Mouse (Mus musculus): ENCODE results near the gene Got1.
A peak's percentile ranks its signal among the peaks of the same experiment; 100 is the strongest.

Gene Got1

DNA sequence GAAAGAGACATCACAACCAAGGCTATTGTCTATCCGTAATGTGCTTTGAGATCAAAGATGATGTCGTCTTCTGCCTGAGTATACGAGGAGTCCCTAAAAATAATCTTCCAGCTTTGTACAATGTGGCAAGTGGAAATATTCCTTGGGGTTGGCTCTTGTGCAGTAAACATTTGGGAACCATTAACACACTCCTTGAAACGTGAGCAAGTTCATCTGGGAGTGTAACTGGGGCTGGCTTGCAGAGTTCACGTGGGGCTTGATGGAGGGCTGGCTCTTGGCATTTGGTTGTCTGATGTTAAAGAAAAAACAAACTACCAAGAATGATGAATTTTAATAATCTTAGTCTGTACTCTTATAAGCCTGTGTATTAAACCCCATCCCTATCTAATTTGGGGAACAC, 45.0 kb downstream of the Got1 start:
- DNase-seq (ENCODE audit: low spot score), result no peak

DNA sequence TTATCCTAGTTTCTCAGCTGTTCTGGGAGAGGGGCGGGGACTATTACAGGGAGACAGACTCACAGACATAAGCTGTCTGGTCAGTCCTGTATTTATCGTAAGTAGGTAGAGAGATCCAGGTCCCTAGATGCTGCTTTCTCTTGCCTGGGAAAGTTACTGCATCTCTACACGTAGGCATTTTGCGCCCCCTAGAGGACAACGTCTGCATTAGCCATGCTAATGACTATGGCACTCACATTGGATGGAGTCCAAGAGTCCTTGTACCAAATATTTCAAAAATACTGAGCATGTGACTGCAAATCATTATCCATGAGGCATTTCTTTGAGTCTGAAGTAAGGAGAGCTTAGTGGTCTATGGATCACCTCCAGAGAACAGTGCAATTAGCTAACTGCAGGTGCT, 45.5 kb downstream of the Got1 start:
- peak; percentile 53 for DNase-seq (ENCODE audit: low spot score)

DNA sequence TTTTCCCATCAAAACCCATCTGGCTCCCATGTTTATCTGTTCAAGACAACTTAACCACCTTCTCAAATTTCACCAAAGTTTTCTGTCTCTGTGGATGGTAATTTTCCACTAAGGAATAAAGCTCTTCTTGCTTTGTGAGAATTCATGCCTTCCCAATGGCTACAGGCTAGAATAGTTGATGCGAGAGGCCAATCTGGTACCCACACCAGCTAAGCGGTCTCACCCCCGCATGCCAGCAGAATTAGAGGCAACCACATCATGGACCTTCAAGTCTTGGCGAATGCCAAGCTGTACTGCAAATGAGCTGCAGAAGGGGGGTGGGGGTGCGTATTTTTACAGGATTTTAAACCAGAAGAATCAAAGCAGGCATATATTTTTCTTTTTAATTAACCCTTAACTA, 47.0 kb downstream of the Got1 start:
- DNase-seq (ENCODE audit: low spot score), result no peak

DNA sequence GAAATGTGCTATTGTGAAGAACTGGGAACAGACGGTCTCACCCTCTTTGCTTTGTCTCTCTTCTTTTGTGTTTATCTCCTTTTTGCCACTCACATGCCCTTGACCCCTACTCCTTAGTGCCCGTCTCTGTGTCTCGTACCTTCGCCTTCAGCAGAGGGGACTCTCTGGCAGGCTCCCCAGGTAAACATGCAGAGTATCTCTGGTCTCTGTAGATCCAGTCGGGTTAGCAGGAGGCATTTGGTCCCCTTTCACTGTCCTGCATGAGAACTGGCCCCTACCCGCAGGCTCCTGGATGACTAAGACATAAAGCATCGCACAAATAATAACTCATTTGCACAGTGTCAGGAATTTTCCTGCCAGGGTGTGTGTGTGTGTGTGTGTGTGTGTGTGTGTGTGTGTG, 48.3 kb downstream of the Got1 start:
- DNase-seq (ENCODE audit: low spot score), result no peak

DNA sequence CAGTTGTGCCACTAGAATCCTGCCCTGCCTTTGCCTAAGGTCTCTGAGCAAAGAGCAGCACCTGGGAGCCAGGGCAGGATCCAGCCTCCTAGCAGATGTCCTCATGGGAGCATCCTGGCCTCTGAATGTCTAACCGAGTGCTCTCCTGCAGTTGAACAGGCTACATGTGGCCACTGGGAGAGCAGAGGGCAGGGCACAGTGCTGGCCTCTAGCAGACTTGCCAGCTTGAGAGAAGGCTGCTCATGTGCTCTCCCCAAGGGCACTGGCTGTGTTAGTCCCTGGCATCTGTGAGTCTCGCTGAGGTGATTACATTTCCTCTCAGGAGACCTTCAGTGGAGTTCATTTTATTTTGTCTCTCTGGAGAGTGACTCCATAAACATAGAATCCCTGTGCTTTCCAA, 48.8 kb downstream of the Got1 start:
- no peak for DNase-seq (ENCODE audit: low spot score)

DNA sequence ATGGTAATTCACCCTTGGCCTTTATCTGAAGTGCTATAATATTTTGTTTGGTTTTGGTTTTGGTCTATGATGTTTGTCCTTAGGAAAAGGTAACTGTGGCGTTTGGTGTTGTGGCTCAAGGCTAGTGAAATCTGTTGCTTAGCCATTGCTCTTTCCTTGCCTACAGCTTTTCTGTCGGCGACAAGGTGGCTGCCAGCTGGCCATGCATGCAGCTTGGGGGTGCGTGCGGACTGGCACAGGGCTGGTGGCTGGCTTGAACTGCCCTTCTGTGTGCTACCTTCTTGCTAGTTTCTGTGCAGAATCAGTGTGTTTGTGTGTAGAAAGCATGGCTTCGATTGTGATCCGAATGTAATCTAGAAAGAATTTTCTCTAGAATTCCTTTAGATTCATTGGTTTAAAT, 51.6 kb downstream of the Got1 start:
- no peak for DNase-seq (ENCODE audit: low spot score)

DNA sequence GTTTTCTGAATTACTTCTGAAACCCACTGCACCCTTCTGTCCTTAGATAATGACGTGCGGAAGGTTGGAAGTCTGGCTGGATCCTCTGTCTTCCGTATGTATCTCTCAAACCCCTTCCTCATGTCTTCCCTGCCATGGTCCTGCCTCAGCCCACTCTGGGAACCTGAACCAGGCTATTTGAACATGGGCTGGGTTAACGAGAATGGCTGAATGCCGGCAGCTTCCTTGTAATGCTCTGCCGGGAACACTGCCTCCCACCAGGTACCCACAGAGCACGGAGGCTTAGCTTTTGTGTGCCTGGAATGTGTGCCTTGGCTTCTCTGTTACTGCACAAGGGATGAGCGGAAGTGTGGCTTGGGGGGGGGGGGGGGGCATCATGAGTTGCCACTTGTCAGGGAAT, 52.1 kb downstream of the Got1 start:
- DNase-seq (ENCODE audit: low spot score), result no peak

DNA sequence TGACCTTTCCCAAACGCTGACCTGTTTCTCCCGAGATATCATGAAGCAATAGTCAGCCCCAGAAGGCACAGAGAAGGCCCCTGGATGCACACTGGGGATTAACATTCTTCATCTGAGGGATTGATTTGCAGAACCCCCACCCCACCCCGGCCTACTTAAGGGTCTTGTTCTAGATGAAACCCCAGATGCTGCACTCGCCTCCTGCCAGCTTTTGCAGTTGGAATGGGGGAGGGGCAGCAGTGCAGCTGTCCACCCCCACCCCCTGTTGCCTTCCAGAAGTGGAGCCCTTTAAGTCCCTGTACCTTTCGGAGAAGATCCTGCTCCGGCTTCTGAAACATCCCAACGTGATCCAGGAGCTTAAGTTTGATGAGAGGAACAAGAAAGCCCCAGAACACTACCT, 55.1 kb downstream of the Got1 start:
- no peak for DNase-seq (ENCODE audit: low spot score)

DNA sequence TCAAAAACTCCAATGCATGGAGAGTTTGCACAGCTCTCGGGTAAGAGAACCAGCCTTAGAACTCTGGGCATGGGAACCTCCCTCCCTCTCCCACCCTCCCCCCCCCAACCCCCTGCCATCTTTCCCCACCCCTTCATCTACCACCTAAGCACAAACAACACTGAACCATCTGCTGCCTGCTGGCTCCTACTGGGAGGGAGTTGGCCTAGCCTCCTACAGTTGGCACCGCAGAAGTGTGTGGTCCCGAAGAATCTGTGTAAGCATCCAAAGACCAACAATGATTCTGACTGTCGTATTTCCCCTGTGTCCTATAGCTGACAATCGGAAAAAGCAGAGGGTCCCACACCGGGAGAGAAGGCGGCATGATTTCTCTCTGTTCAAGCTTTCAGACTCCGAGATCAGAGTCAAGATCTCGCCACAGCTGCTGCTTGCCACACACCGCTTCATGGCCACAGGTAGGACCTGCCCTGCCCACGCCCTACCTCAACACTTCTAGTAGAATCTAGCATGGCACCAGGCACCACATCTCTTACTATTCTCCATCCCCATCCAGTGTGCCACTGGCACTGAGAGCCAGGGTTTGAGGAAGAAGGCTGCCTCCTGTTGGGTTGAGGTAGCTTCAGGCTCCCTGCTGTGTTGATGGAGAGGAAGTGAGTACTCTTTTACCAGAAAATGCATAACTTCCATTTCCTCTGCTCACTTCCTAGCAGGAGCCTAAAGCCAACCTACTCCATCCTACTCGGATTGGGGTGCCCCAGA, 56.3 kb downstream of the Got1 start:
- DNase-seq (ENCODE audit: low spot score), result no peak

DNA sequence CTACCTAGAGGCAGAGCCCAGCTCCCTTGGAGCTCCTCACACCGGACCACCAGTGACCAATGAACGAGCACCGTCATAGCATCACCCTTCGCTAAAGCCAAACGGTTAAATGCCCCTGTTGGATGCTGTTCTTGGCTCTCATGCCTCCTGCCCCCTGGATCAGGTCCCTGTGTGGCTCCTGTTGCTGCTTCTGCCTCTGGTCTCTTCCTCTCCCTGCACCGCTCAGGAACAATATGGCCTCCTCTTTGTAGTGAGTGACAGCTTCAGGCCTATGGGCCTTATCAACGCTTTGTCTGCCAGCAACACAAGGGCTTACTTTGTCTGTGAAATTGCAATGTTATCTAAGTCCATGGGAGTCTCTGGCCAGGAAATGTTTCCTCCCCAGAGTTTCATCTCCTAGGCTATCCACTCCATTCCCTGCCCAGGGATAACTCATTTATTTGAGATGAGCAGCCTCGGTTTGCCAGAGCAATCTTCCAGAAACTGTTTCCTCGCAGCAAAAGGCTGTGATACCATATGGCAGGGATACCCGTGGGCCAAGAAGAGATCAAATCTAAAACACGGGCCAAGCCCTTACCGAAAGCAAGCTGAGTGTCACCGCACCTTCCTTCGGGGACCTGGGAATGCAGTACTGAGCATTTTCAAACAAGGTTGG, 58.7 kb downstream of the Got1 start:
- DNase-seq (ENCODE audit: low spot score), result no peak

DNA sequence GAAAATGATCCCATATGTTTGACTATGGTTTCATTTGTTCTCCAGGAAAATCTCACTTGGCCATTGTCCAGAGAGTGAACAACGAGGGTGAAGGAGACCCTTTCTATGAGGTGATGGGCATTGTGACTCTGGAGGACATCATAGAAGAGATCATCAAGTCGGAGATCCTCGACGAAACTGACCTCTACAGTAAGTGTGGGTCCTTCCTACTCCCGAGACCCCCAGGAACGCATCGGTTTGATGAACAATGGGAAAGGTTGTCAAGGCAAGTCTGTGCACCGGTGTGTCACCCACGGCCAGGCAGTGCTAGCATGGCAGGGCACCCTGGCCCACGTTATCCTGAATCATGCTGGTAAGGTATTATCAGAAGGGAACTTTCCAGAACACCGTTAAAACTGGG, 59.3 kb downstream of the Got1 start:
- DNase-seq (ENCODE audit: low spot score), result no peak

DNA sequence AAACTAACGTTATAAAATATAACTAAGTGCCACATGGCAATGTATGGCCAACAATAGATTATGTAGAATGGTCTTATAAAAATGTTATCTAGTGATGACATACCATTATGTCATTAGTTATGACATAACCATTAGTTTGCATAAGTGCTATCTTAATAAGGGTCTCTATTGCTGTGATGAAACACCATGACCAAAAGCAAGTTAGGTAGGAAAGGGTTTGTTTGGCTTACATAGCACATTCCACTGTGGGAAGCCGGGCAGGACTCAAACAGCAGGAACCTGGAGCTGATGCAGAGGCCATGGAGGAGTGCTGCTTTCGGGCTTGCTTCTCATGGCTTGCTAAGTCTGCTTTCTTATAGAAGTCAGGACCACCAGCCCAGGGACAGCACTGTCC, 60.1 kb downstream of the Got1 start:
- DNase-seq (ENCODE audit: low spot score), result no peak

DNA sequence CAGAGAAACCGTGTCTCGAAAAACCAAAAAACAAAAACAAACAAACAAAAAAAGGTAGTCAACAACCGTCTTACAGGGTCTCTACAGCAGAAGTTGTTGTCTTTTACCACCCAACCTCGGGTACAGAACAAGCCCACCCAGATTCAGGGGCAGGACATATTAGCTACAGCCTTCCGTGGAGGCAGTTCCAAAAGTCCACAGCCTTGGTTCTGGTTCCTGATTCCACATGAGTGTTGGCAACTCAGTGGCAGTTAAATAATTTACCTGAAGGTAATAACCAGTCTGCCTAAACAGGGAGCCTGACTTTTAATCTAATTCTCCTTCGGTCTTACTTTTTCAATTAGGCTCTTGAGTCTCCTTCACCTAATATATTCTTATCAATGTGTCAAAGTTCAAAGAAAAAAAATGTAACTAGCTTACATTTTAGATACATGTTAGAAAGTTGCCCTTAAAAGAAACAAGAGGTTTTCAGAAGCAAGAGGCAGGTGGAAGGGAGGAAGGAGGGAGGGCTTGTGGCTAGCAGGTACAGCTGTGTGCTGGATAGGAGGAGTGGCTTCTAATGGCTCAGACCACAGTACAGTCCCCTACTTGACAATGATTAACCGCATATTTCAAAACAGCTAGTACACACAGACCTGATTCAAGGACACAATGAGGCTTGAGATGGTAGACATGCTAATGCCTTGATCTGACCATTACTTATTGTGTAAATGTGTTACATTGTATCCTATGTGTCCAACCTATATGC, 60.7 kb downstream of the Got1 start:
- no peak for DNase-seq (ENCODE audit: low spot score)

DNA sequence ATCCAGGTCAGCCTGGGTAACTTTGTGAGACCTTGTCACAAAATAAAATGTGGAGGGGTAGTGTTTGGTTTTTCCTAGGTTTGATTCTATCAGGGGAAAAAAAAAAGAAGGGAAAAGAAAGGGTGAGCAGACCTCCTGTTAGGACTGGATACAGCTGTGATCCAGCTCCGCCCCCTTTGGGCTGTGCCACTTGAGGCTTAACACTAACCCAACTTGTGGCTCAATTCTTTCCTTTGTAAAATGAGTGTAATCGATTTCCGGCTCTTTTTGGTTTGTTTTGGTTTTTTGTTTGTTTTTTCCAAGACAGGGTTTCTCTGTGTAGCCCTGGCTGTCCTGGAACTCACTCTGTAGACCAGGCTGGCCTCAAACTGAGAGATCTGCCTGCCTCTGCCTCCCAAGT, 62.3 kb downstream of the Got1 start:
- no peak for DNase-seq (ENCODE audit: low spot score)

DNA sequence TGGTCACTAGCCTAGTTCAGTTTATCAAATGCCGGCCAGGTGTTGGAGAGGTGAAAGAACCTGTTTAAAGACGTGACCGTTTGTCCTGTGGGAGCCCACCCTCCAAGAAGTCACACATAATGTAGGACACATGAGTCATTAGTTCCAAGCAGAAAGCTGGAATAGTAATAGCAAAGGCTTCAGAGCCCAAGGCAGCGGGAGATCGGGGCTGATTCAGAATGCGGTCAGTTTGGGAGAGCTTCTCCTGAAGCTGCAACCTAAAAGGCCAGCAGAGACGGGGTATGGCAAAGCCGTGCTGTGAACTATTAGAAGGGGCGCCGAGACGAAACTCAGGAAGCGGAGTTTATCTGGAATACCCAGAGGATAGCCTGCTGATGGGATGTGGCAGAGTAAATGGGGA, 63.9 kb downstream of the Got1 start:
- DNase-seq (ENCODE audit: low spot score), result no peak

DNA sequence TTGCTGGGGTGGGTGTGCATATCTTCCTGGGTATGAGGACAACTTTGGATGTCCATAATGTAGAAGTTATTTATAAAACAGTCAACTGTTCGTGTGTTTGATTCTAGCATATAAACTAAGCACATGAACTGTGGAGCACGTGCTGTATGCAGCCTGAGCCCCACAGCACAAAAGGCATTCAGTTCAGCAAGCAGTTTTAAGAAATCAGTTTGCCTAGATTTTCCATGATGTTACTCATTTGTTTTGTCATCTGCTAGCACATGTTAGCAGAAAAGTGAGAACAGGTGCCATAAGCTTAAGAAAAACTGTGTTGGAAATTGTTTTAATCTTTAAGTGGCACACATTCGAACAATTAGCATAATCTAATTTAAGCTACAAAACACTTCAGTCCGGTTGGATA, 64.5 kb downstream of the Got1 start:
- no peak for DNase-seq (ENCODE audit: low spot score)

DNA sequence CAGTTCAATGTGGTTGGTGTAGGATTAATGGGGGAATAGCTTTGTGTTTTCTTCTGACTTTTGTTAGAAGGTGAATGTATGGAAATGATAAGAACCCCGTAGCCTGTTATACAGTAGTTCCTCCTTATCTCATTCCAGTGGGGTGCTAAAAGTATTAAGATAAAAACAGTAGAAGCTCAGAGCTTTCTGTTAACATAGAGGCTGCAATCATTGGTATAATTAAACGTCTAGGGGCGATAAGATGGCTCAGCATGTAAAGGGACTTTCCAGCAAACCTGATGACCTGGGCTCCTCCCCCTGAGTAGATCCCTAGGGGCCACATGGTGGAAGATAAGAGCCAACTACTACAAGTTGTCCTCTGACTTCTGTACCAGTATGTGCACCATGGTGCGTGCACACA, 71.4 kb downstream of the Got1 start:
- no peak for DNase-seq (ENCODE audit: low spot score)

DNA sequence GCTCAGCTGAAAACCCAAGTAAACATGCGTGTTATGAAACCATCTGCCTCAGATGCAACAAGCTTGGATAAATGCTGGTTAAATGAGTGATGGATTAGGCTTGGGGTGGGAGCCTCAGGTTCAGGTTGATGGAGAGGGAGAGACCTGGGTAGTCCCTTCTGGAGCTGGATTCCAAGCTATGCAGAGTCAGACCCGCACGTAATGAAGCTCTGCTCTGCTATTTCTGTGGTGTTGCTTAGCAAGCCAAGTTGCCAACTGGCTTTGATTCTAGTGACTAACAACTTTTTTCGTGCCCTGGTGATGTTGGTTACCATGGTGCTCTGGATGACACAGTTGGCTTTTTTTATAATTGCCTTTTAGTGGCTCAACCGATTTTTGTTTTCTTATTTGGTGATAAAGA, 72.2 kb downstream of the Got1 start:
- no peak for DNase-seq (ENCODE audit: low spot score)

DNA sequence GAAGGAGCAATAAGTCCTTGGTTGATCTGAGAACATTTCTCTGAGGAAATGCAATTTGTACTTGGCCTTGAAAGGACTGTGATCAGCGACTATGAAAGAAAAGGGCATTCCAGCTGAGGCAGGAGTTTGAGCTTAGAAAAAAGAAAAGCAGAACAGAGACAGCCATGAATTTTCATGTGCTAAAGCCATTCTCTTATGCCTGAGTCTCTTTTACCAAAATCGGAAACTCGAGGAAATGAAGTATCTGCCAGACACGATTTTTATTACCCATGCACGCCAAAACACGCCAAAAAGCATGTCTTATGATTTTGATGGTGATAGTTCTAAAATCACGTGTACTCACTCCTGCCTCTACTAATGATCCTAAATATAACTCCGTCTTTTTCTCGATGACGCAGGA, 72.8 kb downstream of the Got1 start:
- DNase-seq (ENCODE audit: low spot score), result no peak
